Mouse (Mus musculus) left cerebral cortex, adult 2 months (tissue): ENCODE measurements around the gene Mapk3. TPM values are rescaled to one million over a fixed set of nuclear protein-coding genes. Genes with fewer than 3 reads are reported as not detected.

Experiments used
- DNase-seq, 2 experiments: peaks; one replicate each; pipeline ENCODE4 v3.0.0; 2021 to 2022; ENCODE audit warnings: low spot score in 2 of 2, mixed read lengths in 1 of 2; ENCODE audit errors: extremely low spot score in 1 of 2
- H3K27ac ChIP-seq: fragments of 200-600 bp; 2 replicates; pipeline ENCODE4 v1.8.1; 2022
- H3K4me3 ChIP-seq: fragments of 200-600 bp; 2 replicates; pipeline ENCODE4 v1.8.1; 2022
- CTCF ChIP-seq: fragments of 200-600 bp; IDR thresholded peaks from 2 replicates; pipeline ENCODE4 v1.8.1; 2022; ENCODE audit warnings: antibody characterized with exemption, mild to moderate bottlenecking, moderate library complexity
- intact Hi-C: fragments of 180-260 bp; cut with DNase I; formaldehyde crosslinking; loops from one replicate; pipeline ENCODE4 v1.15.1; 2025
- total RNA-seq, 2 experiments: library from RNA; stranded (reverse); gene quantifications; 2 replicates each; pipeline ENCODE4 v1.2.3; 2021

Mapk3 gene
- total RNA-seq, 2 experiments from 2014 or later = 155 to 166 TPM

DNA sequence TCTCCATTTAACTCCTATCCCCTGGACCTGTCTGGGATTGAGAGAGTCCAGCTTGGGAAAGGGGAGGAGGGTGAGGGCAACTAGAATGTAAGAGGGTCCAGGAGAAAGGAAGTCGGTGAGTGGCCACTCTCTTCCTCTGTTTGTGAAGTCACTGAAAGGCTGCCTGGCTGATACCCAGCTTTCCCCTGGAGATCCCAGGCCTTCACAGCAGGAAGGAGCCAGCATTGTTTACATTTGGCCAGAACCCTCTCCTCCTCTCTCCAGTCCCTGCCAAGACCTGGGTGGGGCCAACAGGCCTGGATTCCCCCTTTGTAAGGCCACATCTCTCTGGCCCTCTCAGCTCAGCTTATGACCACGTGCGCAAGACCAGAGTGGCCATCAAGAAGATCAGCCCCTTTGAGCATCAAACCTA, 996 bp downstream of the Mapk3 start:
- TF ChIP-seq CTCF = no peak
- intact Hi-C loops = loop anchor here (5.0 to 10.0 kb wide), 3 partner anchors 58 to 352 kb away; partner anchors contain the start of gene Tufm
- DNase-seq = no peak

DNA sequence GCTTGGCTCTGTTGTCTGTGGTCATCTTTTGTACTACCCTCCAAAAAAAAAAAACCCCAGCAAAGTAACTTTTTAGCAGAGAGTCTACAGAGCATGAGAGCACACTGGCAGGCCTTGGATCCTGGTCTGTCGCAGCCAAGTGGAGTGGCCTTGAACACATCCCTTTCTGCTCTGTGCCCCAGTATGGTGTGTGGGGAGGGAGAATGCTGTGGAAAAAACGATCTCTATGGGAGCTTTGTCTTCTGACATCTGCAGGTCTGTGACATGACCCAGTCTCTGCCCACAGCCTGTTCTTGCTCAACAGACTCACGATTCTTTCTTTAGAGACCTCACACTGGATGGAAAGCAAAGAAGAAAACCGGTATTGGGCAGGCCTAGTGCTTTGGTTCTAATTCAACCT, 1.6 kb downstream of the Mapk3 start:
- H3K4me3 ChIP-seq = no peak overlapping the region; the same call in 1 of the 2 replicates
- intact Hi-C loops = loop anchor here (5.0 to 10.0 kb wide), 3 partner anchors 59 to 351 kb away; partner anchors contain the start of gene Tufm
- peak overlapping the region; percentile 96 for H3K27ac ChIP-seq
- no peak for TF ChIP-seq CTCF
- no peak for DNase-seq

More for the DNA sequence above, 996 bp downstream of the Mapk3 start:
- Histone ChIP-seq H3K27ac (peak overlapping the region; percentile 96), H3K4me3 (peak overlapping the region; percentile 62)

DNA sequence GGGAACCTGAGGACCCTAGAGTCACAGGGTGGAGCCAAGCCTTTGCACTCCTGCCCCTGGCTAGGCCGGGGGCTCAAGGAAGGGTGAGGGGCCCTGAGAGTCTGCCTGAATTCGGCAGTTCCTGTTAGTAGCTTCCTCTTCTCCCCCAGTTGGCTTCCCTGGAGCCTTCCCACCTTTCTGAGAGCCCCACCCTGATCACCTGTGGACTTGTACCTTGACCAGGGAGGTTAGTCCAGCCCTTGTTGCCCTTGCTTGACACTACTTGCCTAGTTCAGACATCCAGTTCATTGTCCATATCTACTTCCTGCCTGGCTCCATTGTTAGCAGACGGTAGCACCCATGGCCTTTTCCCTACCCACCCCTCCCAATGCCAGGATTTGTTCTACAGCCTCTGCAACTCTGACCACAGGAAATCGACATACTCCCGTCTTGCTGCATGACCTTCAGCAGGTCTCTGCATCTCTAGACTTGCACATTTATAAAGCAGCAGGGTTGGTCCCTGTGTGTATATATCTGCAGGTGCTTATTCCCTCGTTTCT, 2.2 kb downstream of the Mapk3 start:
- DNase-seq = no peak
- no peak for TF ChIP-seq CTCF
- Histone ChIP-seq H3K4me3 (no peak overlapping the region), H3K27ac (peak overlapping the region; percentile 96)
- intact Hi-C loops = loop anchor here (1.0 to 10.0 kb wide), 5 partner anchors 15 to 351 kb away; partner anchors contain the start of genes Tufm and Ypel3

DNA sequence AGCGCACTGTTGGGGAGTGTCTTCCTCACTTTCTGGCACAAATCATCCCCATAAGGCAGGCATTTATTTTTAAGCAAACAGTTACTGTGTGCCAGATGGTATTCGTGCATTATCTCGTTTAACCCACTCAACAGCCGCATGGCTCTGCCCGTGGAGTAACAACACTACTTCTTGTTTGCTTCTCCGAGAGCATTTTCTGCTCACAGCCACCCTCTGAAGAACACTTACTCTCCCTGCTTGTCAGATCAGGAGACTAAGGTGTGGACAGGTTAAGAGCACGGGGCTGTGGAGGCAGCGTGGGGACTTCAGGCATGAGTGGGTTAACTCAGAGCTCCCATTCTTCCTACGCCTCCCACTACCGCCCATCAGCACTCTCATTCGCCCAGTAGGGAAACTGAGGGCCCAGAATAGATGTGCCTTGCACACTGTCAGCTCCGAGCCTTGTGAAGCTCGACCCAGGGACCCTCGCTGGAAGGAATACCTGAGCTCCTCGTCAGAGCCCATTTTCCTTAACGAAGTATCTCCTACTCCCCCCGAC, 3.1 kb downstream of the Mapk3 start:
- intact Hi-C loops = loop anchor here (1.0 to 10.0 kb wide), 5 partner anchors 14 to 350 kb away; partner anchors contain the start of genes Tufm and Ypel3
- peak overlapping the region; percentile 14; the same call in 1 of the 2 replicates for H3K4me3 ChIP-seq
- TF ChIP-seq CTCF = no peak
- peak overlapping the region; percentile 68 for H3K27ac ChIP-seq
- peak; percentile 46 to 55 for DNase-seq

DNA sequence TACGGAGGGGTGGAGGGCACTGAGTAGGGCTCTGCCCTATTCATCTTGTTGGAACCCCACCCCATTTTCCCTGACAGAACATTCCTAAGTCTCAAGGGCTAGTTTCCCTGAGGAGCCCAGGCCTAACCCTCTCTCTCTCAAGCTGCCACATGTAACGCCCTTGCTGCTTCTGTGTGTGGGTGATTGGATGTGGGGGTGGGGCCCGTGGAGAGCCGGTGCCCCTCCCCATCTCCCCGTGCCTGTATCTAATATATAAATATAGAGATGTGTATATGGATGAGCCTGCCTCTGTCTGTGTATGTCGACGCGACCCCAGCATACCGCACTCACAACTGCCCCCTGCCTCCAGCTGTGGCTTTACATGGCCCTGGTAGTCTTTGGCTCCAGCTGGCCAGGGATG, 6.1 kb downstream of the Mapk3 start:
- H3K27ac ChIP-seq = no peak overlapping the region
- DNase-seq = no peak
- H3K4me3 ChIP-seq = no peak overlapping the region
- no peak for TF ChIP-seq CTCF
- intact Hi-C loops = loop anchor here (10.0 kb wide), 1 partner anchor 281 kb away; the partner anchor contains the start of gene Tufm

DNA sequence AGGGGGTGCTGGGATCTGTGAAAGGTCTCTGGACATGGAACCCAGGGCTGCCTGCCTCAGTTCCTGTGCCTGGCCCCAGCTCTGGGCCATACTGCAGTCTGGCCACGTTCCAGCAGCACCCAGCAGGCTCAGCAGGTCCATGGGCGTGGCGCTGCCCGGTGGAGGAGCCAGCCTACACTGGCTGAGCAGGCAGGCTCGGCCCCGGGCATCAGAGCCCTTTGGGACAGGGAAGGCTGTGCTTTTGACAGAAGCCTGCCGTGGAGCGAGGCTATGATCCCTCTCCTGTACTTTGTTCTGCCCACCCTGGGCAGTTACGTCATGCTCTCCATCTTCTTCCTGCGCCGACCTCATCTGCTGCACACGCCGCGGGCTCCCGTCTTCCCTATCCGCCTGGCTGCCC, 6.8 kb downstream of the Mapk3 start, which contains the start of gene Gdpd3:
TSS of gene Gdpd3 (plus strand) at position 134 of the 400 bp plus-strand sequence.
- TF ChIP-seq CTCF = no peak
- intact Hi-C loops = loop anchor here (10.0 kb wide), 1 partner anchor 281 kb away; the partner anchor contains the start of gene Tufm
- no peak for DNase-seq

DNA sequence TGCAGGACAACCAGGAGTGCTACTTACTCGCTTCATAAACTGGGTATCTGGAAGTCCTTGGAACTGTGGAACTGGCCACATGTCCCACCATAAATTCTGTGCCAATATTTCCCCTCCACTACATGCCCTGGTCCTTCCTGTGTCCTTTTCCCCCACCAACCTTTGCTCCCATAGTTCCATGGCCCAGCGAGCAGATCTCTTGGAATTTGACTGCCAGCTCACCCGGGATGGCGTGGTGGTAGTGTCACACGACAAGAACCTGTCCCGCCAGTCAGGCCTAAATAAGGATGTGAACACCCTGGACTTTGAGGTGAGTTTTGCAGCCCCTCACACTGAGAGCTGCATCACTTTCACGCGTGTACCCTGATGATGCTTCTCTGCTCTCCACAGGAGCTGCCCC, 7.6 kb downstream of the Mapk3 start:
- Histone ChIP-seq H3K4me3 (no peak overlapping the region), H3K27ac (no peak overlapping the region)
- DNase-seq = no peak
- intact Hi-C loops = loop anchor here (10.0 kb wide), 1 partner anchor 282 kb away; the partner anchor contains the start of gene Tufm
- no peak for TF ChIP-seq CTCF

More for the DNA sequence above, 6.8 kb downstream of the Mapk3 start, which contains the start of gene Gdpd3:
- H3K4me3 ChIP-seq = no peak within 1 kb of the TSS
- H3K27ac ChIP-seq = no peak within 1 kb of the TSS

DNA sequence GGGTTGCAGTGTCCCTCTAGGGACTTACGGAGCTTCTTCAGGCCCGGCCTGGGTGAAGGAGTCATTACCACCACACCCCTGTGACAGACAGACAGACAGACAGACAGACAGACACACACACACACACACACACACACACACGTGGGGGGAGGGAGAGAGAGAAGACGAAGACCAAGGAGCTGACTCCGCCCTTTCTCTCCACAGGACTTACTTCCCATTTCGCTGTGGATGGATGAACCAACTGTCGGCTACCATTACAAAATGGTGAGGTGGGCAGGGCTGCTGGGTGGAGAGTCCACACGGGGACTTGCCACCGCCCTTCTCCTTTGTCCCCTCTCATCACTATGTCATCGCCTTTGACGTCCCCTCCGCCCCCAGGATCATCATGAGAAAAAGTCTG, 11.4 kb downstream of the Mapk3 start:
- intact Hi-C loops = no loop called here

DNA sequence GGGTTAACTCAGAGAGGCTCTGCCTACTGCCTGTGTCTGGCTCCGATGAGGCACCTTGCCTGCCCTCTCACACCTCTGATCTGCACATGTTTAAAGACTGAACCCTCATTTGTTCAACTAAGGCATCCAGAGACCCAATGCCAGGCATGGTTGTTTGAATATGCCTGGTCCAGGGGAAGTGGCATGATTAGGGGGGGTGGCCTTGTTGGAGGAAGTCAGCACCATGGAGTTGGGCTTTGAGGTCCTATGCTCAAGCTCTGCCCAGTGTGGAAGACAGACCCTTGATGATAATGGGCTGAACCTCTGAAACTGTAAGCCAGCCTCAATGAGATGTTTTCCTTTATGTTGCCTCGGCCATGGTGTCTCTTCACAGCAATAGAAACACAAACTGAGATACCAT, 13.9 kb downstream of the Mapk3 start:
- no peak overlapping the region for H3K27ac ChIP-seq
- H3K4me3 ChIP-seq = no peak overlapping the region
- TF ChIP-seq CTCF = no peak
- no peak for DNase-seq
- intact Hi-C loops = no loop called here

More for the DNA sequence above, 11.4 kb downstream of the Mapk3 start:
- no peak for TF ChIP-seq CTCF
- Histone ChIP-seq H3K27ac (no peak overlapping the region), H3K4me3 (no peak overlapping the region)
- DNase-seq = no peak

DNA sequence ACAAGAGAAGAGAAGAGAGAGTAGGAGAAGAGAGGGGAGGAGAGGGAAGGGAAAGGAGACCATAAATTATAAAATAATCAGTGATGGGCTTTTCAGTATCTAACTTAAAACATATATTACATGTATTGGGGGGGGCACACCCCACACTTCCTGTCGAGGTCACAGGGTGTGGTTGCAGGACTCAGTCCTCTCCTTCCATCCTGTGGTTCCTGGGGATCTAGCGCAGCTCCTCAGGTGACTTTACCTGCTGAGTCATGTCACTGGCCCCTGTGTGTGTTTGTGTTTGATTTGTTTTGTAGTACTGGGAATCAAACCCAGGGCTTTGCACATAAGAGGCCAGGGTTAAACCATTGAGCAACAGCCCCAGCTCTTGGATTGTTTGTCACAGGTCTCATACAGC, 15.1 kb downstream of the Mapk3 start:
- no peak for DNase-seq
- Histone ChIP-seq H3K27ac (no peak overlapping the region), H3K4me3 (no peak overlapping the region)
- no peak for TF ChIP-seq CTCF
- intact Hi-C loops = no loop called here

DNA sequence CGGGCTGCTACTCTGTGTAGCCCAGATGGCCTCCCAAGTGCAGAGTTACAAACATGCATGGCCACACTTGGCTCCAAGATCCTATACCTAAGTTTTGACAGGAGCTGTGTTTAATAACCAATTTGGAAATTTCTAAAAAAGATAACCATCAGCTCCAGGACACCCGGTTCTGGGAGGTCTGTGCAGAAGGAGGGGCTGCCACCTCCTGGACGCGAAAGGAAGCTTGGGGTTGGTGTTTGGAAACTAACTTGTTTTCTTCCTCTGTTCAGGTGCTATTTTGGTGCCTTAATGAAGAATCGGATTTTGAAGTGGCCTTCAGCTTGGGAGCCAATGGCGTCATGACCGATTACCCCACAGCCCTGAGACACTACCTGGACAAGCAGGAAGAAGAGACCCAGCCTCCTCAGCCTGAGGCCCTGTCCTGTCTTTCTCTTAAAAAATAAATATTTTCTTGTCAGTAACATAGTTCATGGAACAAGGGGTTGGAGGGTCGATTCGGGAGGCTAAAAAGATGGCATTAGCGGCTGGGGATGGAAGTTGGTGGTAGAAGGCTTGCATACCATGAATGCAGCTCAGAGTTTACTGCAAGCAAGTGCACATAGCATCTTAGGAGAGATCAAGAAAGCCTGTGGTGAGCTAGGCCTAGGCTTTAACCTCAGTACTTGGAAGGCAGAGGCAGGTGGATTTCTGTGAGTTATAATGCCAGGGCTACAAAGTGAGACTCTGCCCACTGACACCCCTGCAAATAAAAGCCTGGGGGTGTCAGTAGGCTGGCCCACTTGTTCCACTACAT, 16.0 kb downstream of the Mapk3 start:
- peak; percentile 56 for TF ChIP-seq CTCF
- no peak for DNase-seq
- Histone ChIP-seq H3K4me3 (no peak overlapping the region), H3K27ac (0 out of 2 replicates have a peak overlapping the region, but pooled peaks have one; percentile 4)
- intact Hi-C loops = loop anchor here (5.0 kb wide), 2 partner anchors 73 to 123 kb away; no protein-coding TSS in a partner anchor

DNA sequence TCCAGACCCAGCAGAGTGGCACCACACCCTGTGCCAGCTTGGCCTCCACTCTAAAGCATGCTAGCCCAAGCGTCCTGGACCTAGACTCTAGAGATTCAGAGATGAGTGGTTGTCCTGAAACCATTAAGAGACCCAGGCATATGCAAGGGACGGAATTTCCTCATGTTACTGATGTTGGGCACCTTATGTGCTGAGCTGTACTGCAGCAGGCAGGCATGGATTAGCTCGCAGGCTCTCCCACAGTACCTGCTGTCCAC, 16.5 kb downstream of the Mapk3 start:
- peak overlapping the region; percentile 99 for H3K27ac ChIP-seq
- TF ChIP-seq CTCF = no peak
- peak overlapping the region; percentile 70 for H3K4me3 ChIP-seq
- DNase-seq = no peak
- intact Hi-C loops = loop anchor here (2.0 to 5.0 kb wide), 3 partner anchors 13 to 124 kb away; no protein-coding TSS in a partner anchor
